Mouse (Mus musculus) lung, postnatal 0 days (tissue): ENCODE measurements around the gene Arhgdia. TPM values are rescaled to one million over a fixed set of nuclear protein-coding genes. Genes with fewer than 3 reads are reported as not detected.
A peak's percentile ranks its signal among the peaks of the same experiment; 100 is the strongest.
"Not testable (repeated sequence)": the region's sequence is repeated elsewhere in the genome, so short reads cannot be mapped to it uniquely, and the experiment has no call there.

Source experiments
- ATAC-seq: fragments of 200-750 bp; cut with Nextera tagmentation; 2 replicates; pipeline ENCODE4 v1.8.0; 2017; ENCODE audit warnings: moderate library complexity
- DNase-seq: peaks from one replicate; pipeline ENCODE4 v3.0.0-alpha.2; 2016; ENCODE audit warnings: low spot score
- H3K27ac ChIP-seq: fragments of 300-500 bp; sonication (generic); 2 replicates; pipeline ENCODE4 v1.5.1; 2014; ENCODE audit warnings: antibody characterized with exemption, mild to moderate bottlenecking, low read length, mixed read lengths
- H3K27me3 ChIP-seq: fragments of 300-500 bp; sonication (generic); replicated peaks from 2 replicates; pipeline ENCODE4 v1.6.1; 2014; ENCODE audit warnings: low read length, mixed read lengths; ENCODE audit not compliant: insufficient read depth
- H3K36me3 ChIP-seq: fragments of 300-500 bp; sonication (generic); 2 replicates; pipeline ENCODE4 v1.6.1; 2014; ENCODE audit warnings: low read length, mixed read lengths; ENCODE audit not compliant: insufficient read depth
- H3K4me1 ChIP-seq: fragments of 300-500 bp; sonication (generic); 2 replicates; pipeline ENCODE4 v1.6.1; 2014; ENCODE audit warnings: antibody characterized with exemption, low read depth, low read length, mixed read lengths; ENCODE audit not compliant: insufficient read depth
- H3K4me2 ChIP-seq: fragments of 300-500 bp; sonication (generic); replicated peaks from 2 replicates; pipeline ENCODE4 v1.6.1; 2014; ENCODE audit warnings: low read depth, mild to moderate bottlenecking, low read length, moderate library complexity, mixed read lengths
- H3K4me3 ChIP-seq: fragments of 300-500 bp; sonication (generic); 2 replicates; pipeline ENCODE4 v1.5.1; 2014; ENCODE audit warnings: low read depth, low read length
- H3K9ac ChIP-seq: fragments of 300-500 bp; sonication (generic); replicated peaks from 2 replicates; pipeline ENCODE4 v1.6.1; 2014; ENCODE audit warnings: low read depth, mild to moderate bottlenecking
- H3K9me3 ChIP-seq: fragments of 300-500 bp; sonication (generic); 2 replicates; pipeline ENCODE4 v1.6.1; 2016; ENCODE audit warnings: low read length, mixed read lengths
- CTCF ChIP-seq: IDR thresholded peaks from 2 replicates; pipeline ENCODE4 v1.5.1; 2016; ENCODE audit warnings: antibody characterized with exemption, mild to moderate bottlenecking
- EP300 ChIP-seq: IDR thresholded peaks from 2 replicates; pipeline ENCODE4 v1.6.1; 2016; ENCODE audit warnings: antibody characterized with exemption, mild to moderate bottlenecking, control low read depth
- WGBS: fragments of 180-500 bp; shearing (Covaris S2); extraction: QIAGEN DNeasy Blood & Tissue Kit; methylation state at CpG from one replicate; pipeline ENCODE4 v1.1.7; 2014; 5-methylcytosine and 5-hydroxymethylcytosine counted together
- polyA plus RNA-seq: library from polyadenylated mRNA; unstranded; fragments of >200 nt; fragmentation: Nextera tagmentation; extraction: Ambion mirVana; gene quantifications from 2 replicates; pipeline ENCODE4 v1.2.1, GENCODE M21; 2015

The Arhgdia gene
- polyA plus RNA-seq, 1 experiment from 2014 or later: 512 TPM

GRCm38 (mm10) chr11:120598283-120598989 lies 17.0 kb upstream of the Arhgdia start, which contains the start of the genes Alyref and Anapc11:
Alyref (minus strand) TSS chr11:120598365.
Anapc11 (plus strand) TSS chr11:120598421.
- peak; percentile 99 for ATAC-seq
- DNase-seq: peak; percentile 98
- Histone ChIP-seq H3K27me3 (no peaks in the 10 kb centered on the region), H3K4me1 (peaks cover 12% of the 10 kb centered on the region; the same call in 1 of the 2 replicates), H3K4me3 (peak within 1 kb of the TSS; percentile 88), H3K36me3 (peaks cover 19% of the 10 kb centered on the region; the same call in 1 of the 2 replicates), H3K27ac (peak within 1 kb of the TSS; percentile 89), H3K9ac (peak within 1 kb of the TSS; percentile 91), H3K4me2 (peak within 1 kb of the TSS; percentile 95), H3K9me3 (no peaks in the 10 kb centered on the region)
- TF ChIP-seq CTCF (peak; percentile 20; the same call in 1 of the 2 replicates), EP300 (no peak)
- under 1% methylated on average over 57 of the region's 88 CpGs for WGBS

GRCm38 (mm10) chr11:120597240-120598235 lies 16.1 kb upstream of the Arhgdia start:
- H3K4me2 ChIP-seq: peak overlapping the region; percentile 95
- peaks cover 12% of the 10 kb centered on the region; the same call in 1 of the 2 replicates for H3K4me1 ChIP-seq
- no peaks in the 10 kb centered on the region for H3K27me3 ChIP-seq
- ATAC-seq (peak; percentile 37), DNase-seq (peak; percentile 60)
- H3K36me3 ChIP-seq: peaks cover 27% of the 10 kb centered on the region; the same call in 1 of the 2 replicates
- peak overlapping the region; percentile 91 for H3K9ac ChIP-seq
- TF ChIP-seq CTCF (no peak), EP300 (no peak)
- peak overlapping the region; percentile 89 for H3K27ac ChIP-seq
- no peaks in the 10 kb centered on the region for H3K9me3 ChIP-seq
- H3K4me3 ChIP-seq: peak overlapping the region; percentile 88
- WGBS: 5% methylated on average over 53 of the region's 99 CpGs

- Histone ChIP-seq H3K9ac (no peak overlapping the region), H3K4me2 (no peak overlapping the region), H3K36me3 (peaks cover 25% of the 10 kb centered on the region), H3K4me1 (no peaks in the 10 kb centered on the region), H3K9me3 (no peaks in the 10 kb centered on the region), H3K27me3 (no peaks in the 10 kb centered on the region), H3K27ac (no peak overlapping the region), H3K4me3 (no peak overlapping the region)
- no peak for ATAC-seq
- TF ChIP-seq EP300: no peak
- TF ChIP-seq CTCF: no peak
- DNase-seq: no peak
- WGBS: 87% methylated on average over 6 of the region's 6 CpGs
These were observed 7.1 kb upstream of the Arhgdia start for GRCm38 (mm10) chr11:120588531-120588930.

- TF ChIP-seq CTCF: no peak
- TF ChIP-seq EP300: no peak
- ATAC-seq (no peak), DNase-seq (no peak)
- Histone ChIP-seq H3K36me3 (peaks cover 10% of the 10 kb centered on the region), H3K27ac (no peak overlapping the region), H3K4me3 (no peak overlapping the region), H3K27me3 (no peaks in the 10 kb centered on the region), H3K9me3 (no peaks in the 10 kb centered on the region), H3K4me2 (no peak overlapping the region), H3K9ac (no peak overlapping the region), H3K4me1 (peaks cover 10% of the 10 kb centered on the region)
- WGBS: 97% methylated on average over 1 of the region's 1 CpGs
These were observed 2.5 kb upstream of the Arhgdia start for GRCm38 (mm10) chr11:120583937-120584336.

- peaks cover 10% of the 10 kb centered on the region for H3K4me1 ChIP-seq
- H3K4me3 ChIP-seq, H3K9ac ChIP-seq, H3K4me2 ChIP-seq, ATAC-seq, DNase-seq, H3K27me3 ChIP-seq, H3K27ac ChIP-seq, H3K9me3 ChIP-seq: not testable (repeated sequence)
- peaks cover 14% of the 10 kb centered on the region for H3K36me3 ChIP-seq
- 96% methylated on average over 2 of the region's 2 CpGs for WGBS
These were observed 1.5 kb upstream of the Arhgdia start for GRCm38 (mm10) chr11:120582982-120583293.
